Mouse (Mus musculus): ENCODE results near the gene Gm21425. TPM values are rescaled to one million over a fixed set of nuclear protein-coding genes. Genes with fewer than 3 reads are reported as not detected.
"Not testable (repeated sequence)": the region's sequence is repeated elsewhere in the genome, so short reads cannot be mapped to it uniquely, and the experiment has no call there.

Gene Gm21425
- polyA plus RNA-seq (2016; fragmentation: Nextera tagmentation; extraction: Ambion mirVana) = not detected in 2 replicates

DNA sequence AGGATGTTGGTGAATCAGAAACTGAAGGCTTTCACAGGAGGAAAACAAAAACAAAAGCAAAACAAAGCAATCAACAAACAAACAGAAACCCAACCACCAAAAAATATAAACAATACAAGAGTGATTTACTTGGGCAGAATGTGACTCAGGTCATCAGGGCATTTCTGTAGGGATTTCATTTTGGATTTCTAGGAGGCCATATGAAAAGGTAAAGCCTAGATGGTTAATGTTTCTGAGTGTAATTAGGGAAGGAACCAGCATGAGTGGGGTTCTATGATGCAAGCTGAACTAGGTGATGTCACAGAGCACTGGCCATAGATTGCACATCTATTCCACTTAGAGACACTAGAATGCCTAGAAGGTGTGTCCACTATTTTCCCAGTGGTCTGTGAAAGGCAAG, at the start of gene Gm21425:
Gene Gm21425 (plus strand): TSS at position 301 of the 400 bp plus-strand sequence.
- not testable (repeated sequence) for H3K36me3 ChIP-seq; H3K27ac ChIP-seq; H3K4me1 ChIP-seq (replicated peaks); H3K27me3 ChIP-seq (ENCODE audit: insufficient read depth, poor library complexity, severe bottlenecking); H3K9me3 ChIP-seq; H3K4me3 ChIP-seq; DNase-seq (ENCODE audit: low spot score)

DNA sequence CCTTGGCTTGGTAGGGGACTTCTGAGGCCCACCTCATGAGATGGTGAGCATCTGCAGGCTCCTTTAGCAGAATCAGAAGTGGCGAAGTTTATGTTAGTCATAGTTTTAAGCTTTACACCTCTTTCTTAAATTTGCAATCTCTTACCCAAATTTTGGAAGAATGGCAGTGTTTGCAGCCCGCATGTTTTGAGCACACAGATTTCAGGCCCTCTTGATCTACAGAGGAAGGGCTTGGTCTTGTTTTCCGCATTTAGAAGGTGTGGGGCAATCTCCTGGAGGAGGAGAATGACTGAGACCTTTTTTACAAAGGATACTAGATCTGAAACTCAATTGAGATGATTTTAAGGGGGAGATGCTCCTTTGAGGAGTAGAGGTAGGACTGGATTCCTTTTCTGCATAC, 28.4 kb upstream of the Gm21425 start, which contains the start of gene Gm21891:
Gene Gm21891 (minus strand): TSS at position 101 of the 400 bp plus-strand sequence.
- WGBS = no CpG with 5 or more reads among the region's 3 CpGs
- H3K27me3 ChIP-seq (ENCODE audit: insufficient read depth, poor library complexity, severe bottlenecking); H3K4me3 ChIP-seq; DNase-seq (ENCODE audit: low spot score); H3K4me1 ChIP-seq (replicated peaks); H3K27ac ChIP-seq; H3K9me3 ChIP-seq; H3K36me3 ChIP-seq: not testable (repeated sequence)

Other genes starting within 250 kb of the Gm21425 start
- gene Gm20807, start 119.1 kb upstream of the Gm21425 start, polyA plus RNA-seq (2016; fragmentation: Nextera tagmentation; extraction: Ambion mirVana) = not detected in 2 replicates
- gene Gm21891, start 28.5 kb upstream of the Gm21425 start, polyA plus RNA-seq (2016; fragmentation: Nextera tagmentation; extraction: Ambion mirVana) = not detected in 2 replicates
- not detected in 2 replicates for gene Gm21828, start 62.0 kb downstream of the Gm21425 start, polyA plus RNA-seq (2016; fragmentation: Nextera tagmentation; extraction: Ambion mirVana)
- gene Gm21440, start 90.4 kb downstream of the Gm21425 start, polyA plus RNA-seq (2016; fragmentation: Nextera tagmentation; extraction: Ambion mirVana) = not detected in 2 replicates
- gene Gm21454, start 90.5 kb downstream of the Gm21425 start, polyA plus RNA-seq (2016; fragmentation: Nextera tagmentation; extraction: Ambion mirVana) = not detected in 2 replicates
- gene Gm21725, start 187.1 kb downstream of the Gm21425 start, polyA plus RNA-seq (2016; fragmentation: Nextera tagmentation; extraction: Ambion mirVana) = not detected in 2 replicates